Mouse (Mus musculus): ENCODE results near the gene Elovl7.

Gene Elovl7

GRCm38 (mm10) chr13:108214081-108214484 is at the start of gene Elovl7:
Gene Elovl7, plus strand, starts transcription at chr13:108214404.
- peak; percentile 43 for DNase-seq (ENCODE audit: low read depth)

- DNase-seq (ENCODE audit: low read depth): no peak
Measured at GRCm38 (mm10) chr13:108164621-108165020, 49.6 kb upstream of the Elovl7 start.

- no peak for DNase-seq (ENCODE audit: low read depth)
Measured at GRCm38 (mm10) chr13:108170002-108170401, 44.2 kb upstream of the Elovl7 start.

DNA sequence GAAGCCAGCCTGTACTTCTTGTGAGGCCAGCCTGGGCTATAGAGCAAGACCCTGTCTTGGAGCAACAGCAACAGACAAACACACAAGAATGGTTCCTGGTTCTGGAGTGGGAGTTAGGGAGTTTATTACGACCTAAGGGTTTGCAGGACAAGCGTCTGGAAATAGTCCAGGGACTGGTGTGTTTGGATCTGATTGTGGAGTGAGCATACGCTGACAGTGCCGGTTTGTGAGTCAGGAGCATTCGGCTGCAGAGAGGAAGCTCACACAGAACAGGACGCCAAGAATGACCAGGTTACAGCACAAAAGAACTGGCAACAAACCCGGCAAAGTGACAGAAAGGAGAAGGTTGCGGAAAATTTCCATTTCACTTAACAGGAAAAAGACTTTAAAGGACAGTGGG is 43.7 kb upstream of the Elovl7 start:
- DNase-seq (ENCODE audit: low read depth): no peak

DNA sequence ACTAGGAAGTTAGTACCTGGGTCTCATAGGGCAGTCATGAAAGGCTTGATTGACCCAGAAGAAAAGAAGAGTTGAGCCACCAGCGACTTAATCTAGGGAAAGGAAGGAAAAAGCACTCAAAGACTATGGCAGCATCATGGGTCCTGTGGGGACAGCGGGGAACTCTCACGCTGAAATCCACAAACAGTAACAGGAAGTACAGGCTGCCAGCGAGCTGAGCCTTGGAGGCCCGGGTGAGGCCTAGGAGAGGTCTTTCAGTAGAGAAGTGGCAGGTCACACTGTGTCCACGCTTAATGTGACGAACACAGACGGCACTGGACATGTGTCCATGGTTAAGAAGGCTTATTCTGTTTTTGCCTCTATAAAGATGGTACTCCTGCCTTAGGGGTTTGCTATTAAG is 34.6 kb upstream of the Elovl7 start:
- DNase-seq (ENCODE audit: low read depth): no peak

GRCm38 (mm10) chr13:108180821-108181220 is 33.4 kb upstream of the Elovl7 start:
- DNase-seq (ENCODE audit: low read depth): no peak

DNA sequence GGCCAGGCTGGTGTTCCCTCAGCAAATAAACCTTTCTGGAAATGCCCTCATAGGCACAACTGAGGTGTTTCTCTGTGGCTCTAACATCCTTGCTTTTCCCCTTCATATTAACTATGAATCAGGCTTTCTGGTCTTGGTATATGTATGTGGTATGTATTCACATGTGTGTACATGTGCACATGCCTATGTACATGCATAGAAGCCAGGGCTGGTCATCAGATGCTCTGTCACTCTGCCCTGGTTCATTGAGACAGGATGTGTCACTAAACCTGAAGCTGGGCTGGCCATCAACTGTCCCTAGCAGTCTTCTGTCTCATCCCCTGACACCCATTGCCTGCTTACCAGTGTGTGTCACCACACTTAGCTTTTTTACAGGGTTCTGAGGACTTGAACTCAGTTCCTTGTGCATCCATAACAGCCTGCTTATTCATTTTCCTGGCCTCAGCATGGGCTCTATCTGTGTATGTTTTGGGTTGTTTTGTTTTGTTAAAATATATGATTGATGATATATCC is 29.4 kb upstream of the Elovl7 start:
- DNase-seq (ENCODE audit: low read depth): no peak

GRCm38 (mm10) chr13:108185530-108185929 is 28.7 kb upstream of the Elovl7 start:
- DNase-seq (ENCODE audit: low read depth): no peak

DNA sequence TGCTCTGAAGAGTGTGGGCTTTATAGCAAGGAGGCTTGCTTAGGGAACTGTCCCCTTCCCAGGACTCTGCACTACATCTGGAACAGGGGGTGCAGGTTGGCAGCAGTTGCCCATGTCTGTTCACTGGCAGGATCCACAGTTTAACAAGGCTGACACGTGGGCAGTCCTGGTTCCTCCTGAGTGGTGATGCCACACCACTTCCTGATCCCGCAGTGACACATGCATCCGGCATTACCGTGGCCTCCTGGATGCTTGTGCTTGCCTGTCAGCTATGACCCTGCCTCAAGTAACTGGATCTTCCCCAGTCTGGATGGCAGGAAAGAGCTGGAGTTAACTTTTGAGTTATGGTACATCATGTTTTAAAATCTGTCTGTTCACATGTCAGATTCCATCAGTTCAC is 26.2 kb upstream of the Elovl7 start:
- no peak for DNase-seq (ENCODE audit: low read depth)

- no peak for DNase-seq (ENCODE audit: low read depth)
Measured at GRCm38 (mm10) chr13:108191074-108191720, 23.0 kb upstream of the Elovl7 start.

GRCm38 (mm10) chr13:108195474-108195873 is 18.7 kb upstream of the Elovl7 start:
- no peak for DNase-seq (ENCODE audit: low read depth)

GRCm38 (mm10) chr13:108204857-108205256 is 9.3 kb upstream of the Elovl7 start:
- DNase-seq (ENCODE audit: low read depth): no peak

GRCm38 (mm10) chr13:108207447-108207846 is 6.8 kb upstream of the Elovl7 start:
- DNase-seq (ENCODE audit: low read depth): no peak

DNA sequence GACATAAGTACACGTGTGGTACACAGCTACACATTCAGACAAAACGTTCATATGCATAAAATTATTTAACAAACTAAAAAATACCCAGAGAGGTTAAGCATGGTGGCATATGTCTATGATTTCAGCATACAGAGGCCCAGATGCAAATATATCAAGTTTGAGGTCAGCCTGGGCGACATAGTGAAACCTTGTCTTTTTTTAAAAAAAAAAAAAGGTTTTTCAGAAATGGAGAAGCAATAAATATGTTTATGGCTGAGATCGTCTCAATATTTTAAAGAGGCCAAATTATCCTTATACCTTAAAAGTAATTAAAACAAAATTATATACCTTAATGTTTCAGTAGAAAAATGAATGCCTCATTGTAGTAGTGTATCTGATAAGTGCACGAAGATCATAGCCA is 6.1 kb upstream of the Elovl7 start:
- DNase-seq (ENCODE audit: low read depth): no peak

DNA sequence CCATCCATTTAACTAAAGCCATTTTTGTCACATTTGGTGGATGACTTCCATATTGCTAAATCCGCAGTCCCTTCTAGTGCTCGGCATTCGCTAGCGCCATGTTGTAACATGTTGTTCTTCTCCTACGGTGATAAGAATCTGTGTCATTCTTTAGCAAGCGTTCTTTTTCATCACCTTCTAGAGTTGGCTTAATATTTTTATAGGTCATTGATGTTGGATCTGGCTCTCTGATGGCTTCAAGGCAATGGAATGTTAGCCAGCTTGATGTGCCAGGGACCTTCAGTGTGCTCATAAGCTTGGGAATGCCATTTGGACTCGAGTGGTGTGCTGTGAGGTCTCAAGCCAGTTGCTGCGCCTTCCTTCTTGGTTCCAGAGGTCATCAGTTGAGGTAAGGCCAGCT is 3.2 kb upstream of the Elovl7 start:
- DNase-seq (ENCODE audit: low read depth): no peak

- no peak for DNase-seq (ENCODE audit: low read depth)
Measured at GRCm38 (mm10) chr13:108212397-108213018, 1.7 kb upstream of the Elovl7 start.

DNA sequence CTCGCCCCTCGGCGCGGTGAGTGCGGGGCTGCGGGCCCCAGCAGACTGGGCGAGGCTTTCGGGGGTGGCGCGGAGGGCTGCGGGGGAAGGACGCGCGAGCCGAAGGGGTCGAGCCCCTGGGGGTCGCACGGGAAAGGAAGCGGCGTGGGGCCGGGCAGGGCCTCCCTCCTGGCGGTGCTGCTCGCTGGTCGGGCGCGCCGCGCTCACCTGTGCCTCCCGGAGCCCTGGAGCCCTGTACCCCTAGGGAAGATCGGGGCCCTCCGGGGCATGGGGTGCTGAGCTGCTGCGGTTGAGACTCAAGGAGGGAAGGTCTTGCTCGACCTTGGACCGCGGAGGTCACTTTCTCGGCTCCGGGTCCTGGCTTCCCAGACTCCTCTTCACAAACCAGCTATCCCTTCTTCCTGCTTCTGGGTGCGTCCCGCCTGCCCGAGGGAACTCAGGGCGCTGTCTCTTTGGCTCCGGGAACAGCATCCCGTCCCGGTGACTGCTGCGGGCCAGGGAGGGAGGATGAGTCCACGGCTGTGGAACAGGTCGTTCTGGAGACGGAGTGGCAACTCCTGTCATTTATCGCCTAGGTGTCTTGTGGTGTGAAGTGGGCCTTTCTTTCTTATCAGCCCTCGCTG is 392 bp downstream of the Elovl7 start:
- no peak for DNase-seq (ENCODE audit: low read depth)

GRCm38 (mm10) chr13:108215231-108215780 is 1.1 kb downstream of the Elovl7 start:
- DNase-seq (ENCODE audit: low read depth): no peak

DNA sequence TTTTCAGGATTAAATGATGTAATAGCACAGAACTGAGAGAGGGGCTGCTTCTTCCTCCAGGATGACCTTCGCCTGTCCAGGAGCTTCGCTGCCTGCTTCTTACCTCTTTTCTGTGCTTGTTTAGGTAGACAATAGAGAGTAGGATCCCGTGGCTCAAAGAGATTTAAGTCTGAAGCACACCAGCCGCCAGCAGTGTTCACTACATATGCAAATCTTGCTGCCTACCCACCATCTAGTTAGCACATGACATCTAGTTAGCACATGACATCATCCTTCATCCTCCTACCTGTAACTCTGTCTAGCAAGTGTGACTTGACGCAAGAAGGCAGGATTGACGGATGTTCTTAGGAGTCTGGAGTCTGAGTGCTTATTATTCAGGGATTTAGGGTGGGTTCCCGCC is 5.6 kb downstream of the Elovl7 start:
- DNase-seq (ENCODE audit: low read depth): no peak

GRCm38 (mm10) chr13:108229191-108229590 is 15.0 kb downstream of the Elovl7 start:
- no peak for DNase-seq (ENCODE audit: low read depth)

GRCm38 (mm10) chr13:108229634-108230330 is 15.6 kb downstream of the Elovl7 start:
- DNase-seq (ENCODE audit: low read depth): no peak

DNA sequence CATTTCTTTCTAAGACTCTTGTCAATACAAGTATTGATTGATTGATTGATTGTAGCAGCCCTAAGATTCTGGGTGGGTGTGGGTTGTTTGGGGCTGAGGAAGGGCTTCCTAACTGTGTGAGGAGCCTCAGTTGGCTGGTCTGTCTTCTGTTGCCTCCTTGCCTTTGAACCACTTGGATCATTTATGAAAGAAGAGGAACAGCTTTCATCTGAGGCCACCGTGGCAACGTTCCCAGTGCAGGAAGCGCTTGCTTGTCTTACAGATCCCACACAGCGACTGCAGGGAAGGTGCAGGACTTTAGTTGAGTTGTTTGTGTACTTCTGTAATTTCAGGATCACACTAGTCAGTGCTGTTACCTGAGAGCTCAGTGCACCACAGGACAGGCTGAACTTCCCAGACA is 25.8 kb downstream of the Elovl7 start:
- no peak for DNase-seq (ENCODE audit: low read depth)
